Mouse (Mus musculus): Measurements from ENCODE around the gene Erc2. TPM values are rescaled to one million over a fixed set of nuclear protein-coding genes. Genes with fewer than 3 reads are reported as not detected.

Erc2 gene
- polyA plus RNA-seq, 2 experiments from 2014 or later, result 0.56 TPM; not detected in 1

GRCm38 (mm10) chr14:28509441-28510340 is 887.5 kb downstream of the Erc2 start:
- ATAC-seq, result no peak

GRCm38 (mm10) chr14:28510341-28511028 is 888.3 kb downstream of the Erc2 start:
- ATAC-seq, result no peak

GRCm38 (mm10) chr14:28511029-28511651 is 888.9 kb downstream of the Erc2 start:
- no peak for ATAC-seq

DNA sequence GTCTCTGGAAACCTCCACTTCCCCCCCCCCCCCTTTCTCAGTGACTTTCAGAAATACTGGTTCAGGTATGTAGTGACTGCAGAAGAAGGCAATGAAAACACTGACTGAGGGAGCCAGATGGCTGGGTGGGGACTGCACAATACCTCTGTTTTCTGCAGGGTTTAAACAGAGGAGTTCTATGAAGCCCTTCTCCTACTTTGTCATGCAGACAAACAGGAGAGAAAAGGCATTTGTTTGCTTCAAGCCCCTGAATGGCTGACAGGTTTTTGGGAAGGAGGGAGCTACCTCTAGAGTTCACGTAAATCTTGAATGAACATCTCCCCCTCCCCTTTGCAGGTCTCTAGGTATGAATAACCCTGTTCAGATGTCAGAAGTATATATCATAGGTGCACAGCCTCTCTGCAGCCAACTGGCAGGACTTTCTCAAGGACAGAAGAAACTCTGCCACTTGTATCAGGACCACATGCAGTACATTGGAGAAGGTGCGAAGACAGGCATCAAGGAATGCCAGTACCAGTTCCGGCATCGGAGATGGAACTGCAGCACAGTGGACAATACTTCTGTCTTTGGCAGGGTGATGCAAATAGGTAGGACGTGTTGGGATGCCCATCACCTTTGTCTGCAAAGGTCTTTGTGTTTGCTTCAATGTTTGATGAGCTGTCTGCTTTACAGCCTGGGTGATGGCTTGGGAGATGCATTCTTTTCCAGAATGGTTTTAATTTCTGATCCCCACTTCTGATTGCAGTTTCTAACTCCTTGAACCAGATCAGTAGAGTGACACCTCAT is 890.8 kb downstream of the Erc2 start:
- no peak for ATAC-seq

DNA sequence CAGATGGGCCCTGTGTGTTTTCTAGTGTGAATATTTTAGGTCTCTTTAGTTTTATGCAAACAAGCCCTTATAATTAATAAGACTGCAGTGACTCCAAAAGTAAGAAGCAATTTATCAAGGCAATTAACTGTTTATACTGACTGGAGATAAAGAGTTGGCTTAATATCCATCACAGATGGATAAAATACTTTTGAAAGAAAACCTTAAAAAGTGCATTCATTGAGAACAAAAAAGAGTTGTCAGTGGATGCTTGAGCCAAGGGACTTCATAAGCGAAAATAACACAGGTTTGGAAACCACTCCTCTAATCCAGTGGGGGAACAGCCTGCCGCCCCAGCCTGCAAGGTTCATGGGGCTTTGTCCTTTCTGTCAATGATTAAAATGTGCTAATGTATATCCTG is 891.9 kb downstream of the Erc2 start:
- no peak for ATAC-seq

- ATAC-seq, result no peak
Measured at GRCm38 (mm10) chr14:28515331-28515730, 893.1 kb downstream of the Erc2 start.

DNA sequence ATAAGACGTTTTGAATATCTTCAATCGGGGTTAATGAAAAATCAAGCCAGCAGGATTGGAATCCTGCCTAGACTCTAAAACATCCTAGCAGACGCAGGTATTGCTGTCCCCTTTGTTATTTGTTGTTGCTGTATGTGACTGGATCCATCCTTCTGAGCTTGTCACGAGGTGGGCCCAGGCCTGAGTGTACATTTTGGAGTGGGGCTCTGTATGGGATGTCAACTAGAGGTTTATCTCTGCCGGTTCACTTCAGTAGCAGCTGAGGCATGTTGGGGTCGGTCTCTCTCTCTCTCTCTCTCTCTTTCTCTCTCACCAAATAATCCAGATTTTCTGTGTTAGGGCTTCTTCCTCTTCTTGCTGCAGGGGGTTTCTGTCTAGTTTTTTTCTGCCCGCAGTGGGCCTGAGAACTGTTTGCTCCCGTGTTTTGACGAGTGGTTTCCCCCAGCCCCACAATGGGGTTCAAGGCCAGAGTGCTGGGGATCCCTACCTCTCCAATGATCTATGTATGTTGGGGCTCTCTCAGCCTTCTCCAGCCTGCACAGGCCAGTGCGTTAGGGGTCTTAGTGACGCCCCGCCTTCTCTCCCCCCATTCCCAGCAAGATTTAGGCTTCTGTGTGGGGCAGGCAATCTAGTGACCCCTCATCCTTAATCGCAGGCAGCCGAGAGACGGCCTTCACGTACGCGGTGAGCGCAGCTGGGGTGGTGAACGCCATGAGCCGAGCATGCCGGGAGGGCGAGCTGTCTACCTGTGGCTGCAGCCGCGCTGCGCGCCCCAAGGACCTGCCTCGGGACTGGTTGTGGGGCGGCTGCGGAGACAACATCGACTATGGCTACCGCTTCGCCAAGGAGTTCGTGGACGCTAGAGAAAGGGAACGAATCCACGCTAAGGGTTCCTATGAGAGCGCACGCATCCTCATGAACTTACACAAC is 895.7 kb downstream of the Erc2 start:
- ATAC-seq, result no peak

- ATAC-seq, result no peak
Measured at GRCm38 (mm10) chr14:28521106-28521505, 898.9 kb downstream of the Erc2 start.

- no peak for ATAC-seq
Measured at GRCm38 (mm10) chr14:28522611-28523010, 900.4 kb downstream of the Erc2 start.

GRCm38 (mm10) chr14:28525566-28525965 is 903.3 kb downstream of the Erc2 start:
- ATAC-seq, result no peak

Other genes starting within 250 kb of the Erc2 start
- gene Fam208a, start 193.6 kb upstream of the Erc2 start, polyA plus RNA-seq (2017; shearing (Covaris generic)), result 10 to 100 TPM; 31.3 to 32.5 TPM
- gene Ccdc66, start 114.0 kb upstream of the Erc2 start, polyA plus RNA-seq (2017; shearing (Covaris generic)), result 10 to 100 TPM in 1 of 2 experiments, 1 to 10 TPM in 1; 8.6 to 18.6 TPM